Mouse (Mus musculus): ENCODE data around the gene Gpr19.

Gpr19 gene

GRCm38 (mm10) chr6:134898095-134898965, at the start of gene Gpr19:
Gene Gpr19 (minus strand): TSS chr6:134898578.
- DNase-seq (ENCODE audit: low spot score) = peak; percentile 87

DNA sequence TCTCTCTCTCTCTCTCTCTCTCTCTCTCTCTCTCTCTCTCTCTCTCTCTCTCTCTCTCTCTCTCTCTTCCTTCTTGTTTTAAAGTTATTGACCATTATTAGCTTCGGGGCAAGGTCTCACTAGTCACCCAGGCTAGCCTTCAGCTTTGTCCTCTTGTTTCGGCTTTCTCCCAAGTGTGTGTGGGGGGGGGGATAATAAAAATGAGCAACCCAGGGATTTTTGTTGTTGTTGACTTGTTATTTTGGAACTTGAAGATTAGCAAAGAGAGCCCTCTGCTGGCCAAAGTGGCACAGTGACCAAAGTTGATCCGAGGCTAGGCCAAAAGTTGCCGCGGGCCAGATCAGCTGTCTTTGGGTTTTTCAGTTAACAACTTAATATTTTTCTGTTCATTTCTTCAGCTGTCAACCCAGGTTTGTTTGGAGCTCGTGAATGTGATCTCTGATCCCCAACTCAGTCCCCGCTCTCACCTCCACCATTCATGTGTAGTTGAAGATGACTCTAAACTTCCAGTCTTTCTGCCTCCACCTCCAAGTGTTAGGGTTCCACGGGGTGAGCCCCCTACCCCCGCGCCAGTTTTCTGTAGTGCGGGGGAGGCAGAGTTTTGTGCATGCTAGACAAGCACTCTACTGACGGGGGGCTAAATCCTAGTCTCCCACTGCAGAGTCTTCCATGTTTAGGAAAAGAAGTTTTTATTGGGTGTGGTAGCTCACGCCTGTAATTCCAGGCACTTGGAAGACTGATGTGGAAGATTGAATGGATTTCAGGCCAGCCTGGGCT, 49.1 kb upstream of the Gpr19 start:
- DNase-seq (ENCODE audit: low spot score) = peak; percentile 63

- DNase-seq (ENCODE audit: low spot score) = no peak
Observed at GRCm38 (mm10) chr6:134946858-134947257, 48.5 kb upstream of the Gpr19 start.

DNA sequence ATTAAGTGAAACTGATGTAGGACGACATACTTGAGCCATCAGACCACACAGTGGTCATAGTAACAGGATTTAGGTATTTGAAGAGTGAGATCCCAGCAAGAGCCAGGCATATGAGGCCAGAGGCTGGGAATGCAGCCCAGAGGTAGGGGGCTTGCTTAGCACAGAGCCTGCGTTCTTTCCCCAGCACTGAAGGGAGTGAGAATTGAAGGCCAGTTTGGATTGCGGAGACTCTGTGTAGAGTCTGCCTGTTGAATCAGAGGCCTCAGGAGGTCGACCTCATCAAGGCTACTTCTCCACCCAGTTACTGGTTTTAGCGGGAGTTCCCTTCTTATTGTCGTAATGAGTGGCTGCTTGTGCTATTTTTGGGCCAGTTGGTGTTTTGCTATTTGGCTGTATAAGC, 47.7 kb upstream of the Gpr19 start:
- DNase-seq (ENCODE audit: low spot score) = no peak

GRCm38 (mm10) chr6:134943759-134944407, 45.5 kb upstream of the Gpr19 start:
- DNase-seq (ENCODE audit: low spot score) = no peak

GRCm38 (mm10) chr6:134939781-134940180, 41.4 kb upstream of the Gpr19 start:
- no peak for DNase-seq (ENCODE audit: low spot score)

GRCm38 (mm10) chr6:134934305-134934704, 35.9 kb upstream of the Gpr19 start:
- DNase-seq (ENCODE audit: low spot score) = no peak

GRCm38 (mm10) chr6:134933207-134933558, 34.8 kb upstream of the Gpr19 start:
- no peak for DNase-seq (ENCODE audit: low spot score)

GRCm38 (mm10) chr6:134932486-134933206, 34.3 kb upstream of the Gpr19 start:
- no peak for DNase-seq (ENCODE audit: low spot score)

DNA sequence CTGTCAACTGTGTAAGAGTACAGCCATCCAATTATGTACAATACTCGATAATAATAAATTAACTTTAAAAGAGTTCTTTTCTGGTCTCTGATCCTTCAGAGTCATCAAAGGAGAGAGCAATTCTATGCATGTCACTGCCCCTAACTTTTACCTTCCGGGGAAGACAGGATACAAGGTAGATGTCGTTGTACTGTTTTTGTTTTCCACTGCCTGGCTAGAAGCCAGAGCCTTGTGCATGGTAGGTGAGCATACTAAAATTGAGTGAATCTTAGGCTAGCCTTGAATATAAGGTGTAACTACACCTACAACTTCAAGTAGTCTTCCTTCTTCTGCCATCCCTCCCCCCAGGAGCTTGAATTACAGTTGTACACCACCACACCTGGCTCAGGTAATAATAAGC, 32.8 kb upstream of the Gpr19 start:
- DNase-seq (ENCODE audit: low spot score) = no peak

- no peak for DNase-seq (ENCODE audit: low spot score)
Observed at GRCm38 (mm10) chr6:134930383-134930782, 32.0 kb upstream of the Gpr19 start.

DNA sequence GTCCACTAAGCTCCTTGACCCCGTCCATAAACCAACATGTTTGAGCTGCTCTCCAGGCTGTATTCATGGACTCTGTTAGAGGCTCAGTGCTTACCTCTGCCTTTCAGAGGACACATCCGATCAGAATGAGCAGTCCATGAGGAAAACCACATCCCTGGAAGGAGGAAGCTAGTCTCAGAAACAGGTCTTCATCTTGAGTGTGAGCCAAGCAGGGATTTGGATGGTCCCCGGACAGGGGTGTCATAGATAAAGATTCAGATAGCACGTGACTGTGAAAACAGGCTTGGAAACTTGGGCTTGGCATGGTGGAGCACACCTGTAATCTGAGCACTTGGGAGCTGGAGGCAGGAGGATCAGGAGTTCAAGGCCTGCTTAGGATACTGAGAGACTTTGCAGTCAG, 31.5 kb upstream of the Gpr19 start:
- DNase-seq (ENCODE audit: low spot score) = no peak

DNA sequence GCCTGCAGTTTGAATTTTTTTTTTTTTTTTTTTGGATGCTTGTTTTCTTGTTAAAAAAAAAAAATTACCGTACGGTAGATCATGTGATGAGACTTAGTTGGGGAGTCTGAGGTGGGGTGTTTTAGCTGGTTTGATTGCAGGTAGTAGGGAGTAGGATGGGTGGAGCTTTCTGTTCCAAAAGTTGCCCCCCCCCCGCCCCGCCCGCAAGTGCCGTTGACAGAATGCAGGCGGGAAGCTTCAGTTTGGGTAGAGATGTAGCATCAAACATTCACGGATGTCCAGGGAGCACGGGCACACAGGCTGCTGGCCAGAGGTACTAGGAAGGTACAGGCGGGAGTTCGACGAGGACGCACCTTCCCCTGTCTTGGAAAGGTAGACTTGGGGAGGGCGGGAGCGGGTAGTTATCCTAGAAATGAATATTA, 30.5 kb upstream of the Gpr19 start:
- DNase-seq (ENCODE audit: low spot score) = no peak

- peak; percentile 67 for DNase-seq (ENCODE audit: low spot score)
Observed at GRCm38 (mm10) chr6:134928096-134928888, 29.9 kb upstream of the Gpr19 start.

DNA sequence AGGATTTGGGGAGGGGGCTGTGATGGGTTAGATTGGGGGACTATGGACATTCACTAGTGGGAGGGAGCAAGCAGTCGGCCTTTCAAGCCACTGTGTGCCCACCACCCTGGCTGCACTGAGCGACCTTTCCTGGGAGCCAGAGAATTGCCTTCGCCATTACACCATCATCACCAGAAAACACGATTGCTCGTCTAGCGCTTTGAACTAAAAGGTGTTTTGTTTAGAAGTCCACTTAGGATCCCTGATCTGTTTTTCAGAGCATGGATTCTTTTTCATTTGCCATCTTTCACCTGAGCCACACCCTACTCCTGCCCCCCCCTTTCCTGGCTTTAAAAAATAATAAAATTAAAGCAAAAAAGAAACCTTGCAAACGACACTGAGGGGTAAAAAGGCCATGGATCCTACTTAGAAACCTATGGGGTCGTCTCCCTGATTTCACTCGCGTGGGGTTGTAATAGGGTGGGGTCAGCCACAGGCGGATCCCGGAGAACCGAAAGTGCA, 29.3 kb upstream of the Gpr19 start:
- DNase-seq (ENCODE audit: low spot score) = no peak

DNA sequence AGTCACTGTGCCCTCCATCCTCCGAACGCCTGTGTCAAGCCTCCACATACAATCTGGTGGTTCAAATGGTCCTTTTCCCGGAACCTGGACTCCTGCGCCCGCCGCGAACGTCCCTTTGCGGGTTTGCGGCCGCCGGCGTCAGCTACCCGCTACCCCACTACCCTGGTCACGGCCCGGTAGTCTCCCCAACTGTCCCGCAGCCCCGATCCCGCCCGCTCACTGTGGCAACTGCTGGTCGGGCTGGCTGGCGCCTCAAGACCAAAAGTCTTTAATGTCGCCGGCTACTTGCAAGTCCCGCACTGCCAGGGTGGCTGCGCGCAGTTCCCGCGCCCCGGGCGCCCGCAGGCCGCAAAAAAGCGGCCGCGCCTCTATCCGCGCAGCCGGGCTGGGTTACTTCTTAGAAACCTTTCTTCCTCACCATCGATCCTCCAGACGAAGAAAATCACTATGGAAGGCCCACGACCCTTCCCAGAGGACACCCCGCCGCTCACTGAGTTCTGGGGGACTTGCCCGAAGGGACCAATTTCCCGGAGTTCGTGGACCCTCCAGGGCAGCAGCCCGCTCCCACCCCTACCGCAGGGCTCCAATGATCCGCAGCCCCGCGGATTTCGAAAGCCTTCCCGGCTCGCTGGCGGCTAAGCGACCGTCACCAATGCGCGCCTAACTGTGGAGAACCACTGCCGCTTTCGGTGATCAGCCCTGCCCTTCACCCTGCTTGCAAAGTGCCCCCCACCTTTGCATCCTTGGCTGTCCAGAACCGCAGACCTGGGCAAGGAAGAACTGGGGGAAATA, 28.6 kb upstream of the Gpr19 start:
- peak; percentile 60 for DNase-seq (ENCODE audit: low spot score)

GRCm38 (mm10) chr6:134926338-134926705, 27.9 kb upstream of the Gpr19 start:
- DNase-seq (ENCODE audit: low spot score) = no peak

- DNase-seq (ENCODE audit: low spot score) = no peak
Observed at GRCm38 (mm10) chr6:134925673-134926337, 27.4 kb upstream of the Gpr19 start.

- no peak for DNase-seq (ENCODE audit: low spot score)
Observed at GRCm38 (mm10) chr6:134924262-134924661, 25.9 kb upstream of the Gpr19 start.

GRCm38 (mm10) chr6:134923670-134924069, 25.3 kb upstream of the Gpr19 start:
- no peak for DNase-seq (ENCODE audit: low spot score)
